8 mouse cellular contexts compared by ENCODE assay signal in genomic region chr9:101261989-101262571, GRCm38 (mm10). TPM values are rescaled to one million over a fixed set of nuclear protein-coding genes. Genes with fewer than 3 reads are reported as not detected.
A peak's percentile ranks its signal among the peaks of the same experiment; 100 is the strongest.
DNase-seq lines count a peak whose midpoint lies in the region; ATAC-seq and TF ChIP-seq lines count a peak whose summit lies in the region.

No protein-coding gene starts in this region.

- H3K27ac ChIP-seq in layer of hippocampus, adult 2 months = peak overlapping the region; percentile 67
- no peak overlapping the region for H3K27ac ChIP-seq in heart, embryonic 11.5 days (ENCODE audit: low read depth, low read length)
- peak overlapping the region; percentile 79 for H3K27ac ChIP-seq in kidney, postnatal 0 days

- H3K27me3 ChIP-seq in heart, embryonic 11.5 days (ENCODE audit: control insufficient read depth, insufficient read depth, low read length) = no peaks in the 10 kb centered on the region
- H3K27me3 ChIP-seq in kidney, postnatal 0 days (ENCODE audit: insufficient read depth, low read length) = no peaks in the 10 kb centered on the region

- WGBS in heart, embryonic 11.5 days (ENCODE audit: insufficient replicate concordance) = 42% methylated on average over 11 of the region's 11 CpGs
- WGBS in kidney, postnatal 0 days = 21% methylated on average over 11 of the region's 11 CpGs

- ATAC-seq in heart, embryonic 11.5 days (replicated peaks; ENCODE audit: insufficient number of reproducible peaks, low FRiP score, low TSS enrichment) = no peak
- ATAC-seq in kidney, postnatal 0 days (replicated peaks; ENCODE audit: low FRiP score, low read depth) = 0 out of 2 replicates have a peak, but pooled peaks have one; percentile 37
- no peak for ATAC-seq in granulocyte monocyte progenitor cell, adult 5-6 weeks (replicated peaks; ENCODE audit: poor library complexity, severe bottlenecking)

- H3K36me3 ChIP-seq in heart, embryonic 11.5 days (ENCODE audit: control insufficient read depth, insufficient read depth, low read length) = no peaks in the 10 kb centered on the region
- no peaks in the 10 kb centered on the region for H3K36me3 ChIP-seq in kidney, postnatal 0 days (ENCODE audit: insufficient read depth, low read length)

- 0 out of 2 replicates have a peak overlapping the region, but pooled peaks have one; percentile 34 for H3K9ac ChIP-seq in heart, embryonic 11.5 days (ENCODE audit: low read depth, low read length)
- H3K9ac ChIP-seq in kidney, postnatal 0 days (ENCODE audit: low read depth, low read length) = 0 out of 2 replicates have a peak overlapping the region, but pooled peaks have one; percentile 6

- peak overlapping the region; percentile 25 for H3K4me3 ChIP-seq in layer of hippocampus, adult 2 months
- no peak overlapping the region for H3K4me3 ChIP-seq in heart, embryonic 11.5 days (ENCODE audit: low read depth, low read length)
- H3K4me3 ChIP-seq in kidney, postnatal 0 days (replicated peaks; ENCODE audit: low read depth, low read length) = no peak overlapping the region

- H3K4me2 ChIP-seq in heart, embryonic 11.5 days = peak overlapping the region; percentile 44
- peak overlapping the region; percentile 13; the same call in 1 of the 2 replicates for H3K4me2 ChIP-seq in kidney, postnatal 0 days (ENCODE audit: low read length)

- no peaks in the 10 kb centered on the region for H3K9me3 ChIP-seq in heart, embryonic 11.5 days (replicated peaks; ENCODE audit: control insufficient read depth, low read length)
- H3K9me3 ChIP-seq in kidney, postnatal 0 days (replicated peaks; ENCODE audit: low read length) = no peaks in the 10 kb centered on the region

- peaks cover 8% of the 10 kb centered on the region; the same call in 1 of the 2 replicates for H3K4me1 ChIP-seq in heart, embryonic 11.5 days (ENCODE audit: control insufficient read depth, insufficient read depth, low read length)
- H3K4me1 ChIP-seq in kidney, postnatal 0 days (replicated peaks; ENCODE audit: insufficient read depth, low read length) = 0 out of 2 replicates have a peak, but pooled peaks cover 6% of the 10 kb centered on the region

- no peak for DNase-seq in layer of hippocampus, adult 2 months (ENCODE audit: low spot score in 2 of 2)
- no peak for DNase-seq in layer of hippocampus, postnatal 10 days (ENCODE audit: low spot score in 2 of 2)
- peak; percentile 80 for DNase-seq in adrenal gland, adult 8-10 months
- DNase-seq in kidney, postnatal 0 days (ENCODE audit: low spot score) = peak; percentile 71
- DNase-seq in ovary, postnatal 14 days (ENCODE audit: low spot score) = peak; percentile 52
- no peak for DNase-seq in layer of hippocampus, postnatal 25 days (ENCODE audit: extremely low spot score in 1 of 2, low spot score in 1 of 2)

- TF ChIP-seq CTCF in layer of hippocampus, adult 2 months (conservative IDR thresholded peaks at IDR 0.05) = no peak
- no peak for TF ChIP-seq CTCF in kidney, postnatal 0 days (IDR thresholded peaks at IDR 0.05; ENCODE audit: low read depth)

RNA-seq across cellular contexts. Expression of gene Ppp2r3a, which starts 10.5 kb away (rescaled TPM):
- 10 to 100 TPM; 29.0 to 30.9 TPM for total RNA-seq in layer of hippocampus, adult 2 months (2021)
- total RNA-seq in layer of hippocampus, postnatal 10 days (2021) = 10 to 100 TPM; 31.4 to 31.6 TPM
- total RNA-seq in adrenal gland, adult 8-10 months (2022) = 10 to 100 TPM; 24.7 to 32.5 (median 26.4) TPM
- polyA plus RNA-seq in heart, embryonic 11.5 days (2014; fragmentation: Nextera tagmentation; extraction: Ambion mirVana) = 71.3 and 82.3 TPM in 2 replicates
- polyA plus RNA-seq in kidney, postnatal 0 days (2015; fragmentation: Nextera tagmentation; extraction: Ambion mirVana) = 15.3 and 16.6 TPM in 2 replicates
- 10 to 100 TPM; 26.5 to 26.6 TPM for total RNA-seq in layer of hippocampus, postnatal 25 days (2021)
- total RNA-seq in granulocyte monocyte progenitor cell, adult 5-6 weeks (2014; fragmentation: Nextera tagmentation) = 14.8 and 16.3 TPM in 2 replicates
- total RNA-seq in granulocyte monocyte progenitor cell, adult 5-6 weeks (2017) = 5.5 and 10.0 TPM in 2 replicates

Comparison
In these comparisons a context has a peak if more than half of its experiments do, and no peak if none do; other contexts are left out.
1. DNase-seq: peak in adrenal gland, adult 8-10 months (single experiment), kidney, postnatal 0 days (single experiment) and ovary, postnatal 14 days (single experiment); none in layer of hippocampus, adult 2 months (0 of 2), layer of hippocampus, postnatal 10 days (0 of 2) and layer of hippocampus, postnatal 25 days (0 of 2).